Mouse (Mus musculus): ENCODE data around the gene 2610528A11Rik.

Gene 2610528A11Rik

GRCm38 (mm10) chr14:37083755-37084154 is 30.1 kb downstream of the 2610528A11Rik start:
- DNase-seq: no peak

GRCm38 (mm10) chr14:37080724-37081123 is 33.1 kb downstream of the 2610528A11Rik start:
- DNase-seq: no peak

GRCm38 (mm10) chr14:37068516-37068915 is 45.3 kb downstream of the 2610528A11Rik start:
- DNase-seq: peak; percentile 70

DNA sequence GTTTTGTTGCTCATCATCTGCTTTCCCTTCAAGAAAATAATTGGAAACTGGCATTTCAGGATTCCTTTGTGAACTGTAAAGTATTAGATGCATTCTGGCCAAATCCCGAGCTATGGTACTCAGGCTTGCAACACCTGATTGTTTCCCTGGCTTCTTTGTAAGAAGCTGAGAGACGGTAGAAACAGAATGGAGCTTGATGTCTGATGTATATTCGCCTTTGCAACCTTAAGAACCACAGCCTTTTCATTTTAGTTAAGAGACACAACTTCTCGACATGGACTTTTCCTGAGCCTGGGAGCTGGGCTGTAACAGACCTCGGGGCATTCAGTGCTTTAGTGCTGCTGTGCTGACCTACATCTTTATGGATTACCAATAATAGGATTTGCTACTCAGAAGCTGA is 46.2 kb downstream of the 2610528A11Rik start, which contains the start of gene Lrit2:
Gene Lrit2 (plus strand): TSS at position 301 of the 400 bp plus-strand sequence.
- DNase-seq: no peak

DNA sequence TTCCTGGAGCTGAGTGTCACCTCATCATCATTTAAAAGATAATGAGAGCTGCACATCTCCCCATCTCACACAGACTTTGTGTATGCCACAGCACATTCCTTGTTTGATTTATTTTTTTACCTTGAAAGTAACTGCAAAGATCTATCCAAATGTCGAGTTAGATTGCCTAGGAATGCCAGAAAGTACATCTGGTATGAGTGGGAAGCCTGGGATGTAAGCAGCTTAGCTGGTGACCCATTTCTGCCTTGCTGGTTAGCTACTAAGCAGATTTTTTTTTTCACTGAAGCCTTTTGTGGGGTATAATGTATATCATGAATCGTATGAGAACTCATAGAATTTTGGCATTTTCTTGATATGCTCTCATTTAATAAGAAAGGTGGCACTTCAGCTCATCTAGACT is 47.2 kb downstream of the 2610528A11Rik start:
- DNase-seq: no peak

- DNase-seq: no peak
Observed at GRCm38 (mm10) chr14:37064849-37065248, 49.0 kb downstream of the 2610528A11Rik start.
